Mouse (Mus musculus) stomach, embryonic 15.5 days (tissue): ENCODE measurements around the gene Palld. TPM values are rescaled to one million over a fixed set of nuclear protein-coding genes. Genes with fewer than 3 reads are reported as not detected.

Experiments used
- ATAC-seq: fragments of 200-750 bp; cut with Nextera tagmentation; 2 replicates; pipeline ENCODE4 v1.8.0; 2017; ENCODE audit warnings: low read depth, moderate number of reproducible peaks, moderate TSS enrichment; ENCODE audit not compliant: insufficient read depth, low FRiP score
- H3K27ac ChIP-seq: fragments of 300-500 bp; sonication (generic); 2 replicates; pipeline ENCODE4 v1.5.1; 2015; ENCODE audit warnings: mild to moderate bottlenecking, inconsistent platforms
- H3K27me3 ChIP-seq: fragments of 300-500 bp; sonication (generic); replicated peaks from 2 replicates; pipeline ENCODE4 v1.6.1; 2015; ENCODE audit warnings: inconsistent platforms
- H3K36me3 ChIP-seq: fragments of 300-500 bp; sonication (generic); 2 replicates; pipeline ENCODE4 v1.6.1; 2015; ENCODE audit warnings: inconsistent platforms
- H3K4me1 ChIP-seq: fragments of 300-500 bp; sonication (generic); 2 replicates; pipeline ENCODE4 v1.6.1; 2015; ENCODE audit warnings: inconsistent platforms
- H3K4me2 ChIP-seq: fragments of 300-500 bp; sonication (generic); 2 replicates; pipeline ENCODE4 v1.6.1; 2015; ENCODE audit warnings: mild to moderate bottlenecking, inconsistent platforms
- H3K4me3 ChIP-seq: fragments of 300-500 bp; sonication (generic); replicated peaks from 2 replicates; pipeline ENCODE4 v1.5.1; 2015; ENCODE audit warnings: inconsistent platforms
- H3K9ac ChIP-seq: fragments of 300-500 bp; sonication (generic); 2 replicates; pipeline ENCODE4 v1.6.1; 2015; ENCODE audit warnings: inconsistent platforms
- H3K9me3 ChIP-seq: fragments of 300-500 bp; sonication (generic); 2 replicates; pipeline ENCODE4 v1.6.1; 2016; ENCODE audit warnings: inconsistent platforms
- WGBS: fragments of 180-500 bp; shearing (Covaris S2); methylation state at CpG from one replicate; pipeline ENCODE4 v1.1.7; 2015; 5-methylcytosine and 5-hydroxymethylcytosine counted together
- polyA plus RNA-seq: library from polyadenylated mRNA; unstranded; fragments of >200 nt; fragmentation: Nextera tagmentation; extraction: Ambion mirVana; gene quantifications from 2 replicates; pipeline ENCODE4 v1.2.1, GENCODE M21; 2015

Palld gene
- polyA plus RNA-seq, 1 experiment from 2014 or later, result 95.5 TPM

DNA sequence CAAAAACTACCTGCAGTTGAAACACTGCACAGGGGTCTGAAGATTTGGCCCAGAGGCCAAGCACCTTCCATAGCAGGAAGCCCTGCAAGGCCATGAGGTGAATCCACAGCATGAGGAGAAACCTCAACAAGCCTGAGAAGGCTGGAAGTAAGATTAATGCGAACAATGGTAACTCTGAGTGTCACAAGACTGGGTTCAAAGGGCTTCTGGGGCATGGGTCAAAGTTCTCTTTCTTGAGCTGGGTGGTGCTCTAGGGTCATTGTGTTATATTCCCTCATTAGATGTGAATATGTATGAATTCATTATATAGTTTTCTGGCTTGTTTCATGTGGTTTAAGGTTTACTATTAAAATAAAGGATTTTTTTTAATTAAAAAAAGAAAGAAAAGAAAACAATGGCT lies 267.7 kb downstream of the Palld start:
- Histone ChIP-seq H3K4me2 (no peak overlapping the region), H3K36me3 (no peaks in the 10 kb centered on the region), H3K4me3 (no peak overlapping the region), H3K9ac (no peak overlapping the region), H3K9me3 (no peaks in the 10 kb centered on the region), H3K27ac (no peak overlapping the region), H3K4me1 (0 out of 2 replicates have a peak, but pooled peaks cover 3% of the 10 kb centered on the region), H3K27me3 (no peaks in the 10 kb centered on the region)
- 78% methylated on average over 1 of the region's 1 CpGs for WGBS
- ATAC-seq, result no peak

DNA sequence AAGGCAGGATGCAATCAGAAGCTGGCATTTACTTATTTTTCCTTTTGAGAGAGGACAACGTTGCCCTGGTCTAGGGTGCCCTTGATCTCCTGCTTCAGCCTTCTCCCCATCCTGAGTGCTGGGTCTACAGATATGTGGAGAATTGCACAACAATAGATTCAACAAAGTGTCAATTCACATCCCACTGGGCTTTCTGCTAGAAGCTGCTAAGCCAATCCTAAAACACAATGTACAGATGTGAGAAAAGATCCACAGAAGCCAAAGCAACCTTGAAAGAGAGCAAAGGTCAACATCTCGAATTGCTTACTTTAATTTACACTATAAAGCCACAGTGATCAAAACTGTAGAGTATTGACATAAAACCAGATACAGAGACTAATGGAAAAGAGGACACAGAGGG lies 270.2 kb downstream of the Palld start:
- Histone ChIP-seq H3K4me2 (no peak overlapping the region), H3K9me3 (no peaks in the 10 kb centered on the region), H3K36me3 (no peaks in the 10 kb centered on the region), H3K9ac (no peak overlapping the region), H3K4me1 (no peaks in the 10 kb centered on the region), H3K27me3 (no peaks in the 10 kb centered on the region), H3K4me3 (no peak overlapping the region), H3K27ac (no peak overlapping the region)
- 66% methylated on average over 2 of the region's 2 CpGs for WGBS
- ATAC-seq, result no peak

DNA sequence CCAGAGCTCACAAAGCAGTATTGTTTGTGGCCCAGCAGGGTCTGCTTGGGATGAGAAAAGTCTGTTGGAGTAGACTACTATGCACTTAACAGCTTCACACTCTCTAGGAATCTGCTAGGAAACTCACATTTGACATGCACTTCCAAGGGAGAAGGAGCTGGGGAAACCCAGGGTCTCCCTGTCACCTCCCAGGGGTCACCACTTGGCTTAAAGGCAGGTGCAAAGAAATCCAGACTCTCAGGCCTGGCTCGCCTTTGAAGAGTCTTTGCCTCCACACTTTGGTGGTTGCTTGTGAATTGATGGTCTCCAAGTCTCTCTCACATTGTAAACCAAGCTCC lies 272.9 kb downstream of the Palld start:
- no peaks in the 10 kb centered on the region for H3K27me3 ChIP-seq
- H3K4me1 ChIP-seq, result no peaks in the 10 kb centered on the region
- no peaks in the 10 kb centered on the region for H3K36me3 ChIP-seq
- H3K9ac ChIP-seq, result no peak overlapping the region
- 81% methylated on average over 1 of the region's 1 CpGs for WGBS
- no peak overlapping the region for H3K4me3 ChIP-seq
- H3K4me2 ChIP-seq, result no peak overlapping the region
- no peaks in the 10 kb centered on the region for H3K9me3 ChIP-seq
- H3K27ac ChIP-seq, result no peak overlapping the region
- ATAC-seq, result no peak

DNA sequence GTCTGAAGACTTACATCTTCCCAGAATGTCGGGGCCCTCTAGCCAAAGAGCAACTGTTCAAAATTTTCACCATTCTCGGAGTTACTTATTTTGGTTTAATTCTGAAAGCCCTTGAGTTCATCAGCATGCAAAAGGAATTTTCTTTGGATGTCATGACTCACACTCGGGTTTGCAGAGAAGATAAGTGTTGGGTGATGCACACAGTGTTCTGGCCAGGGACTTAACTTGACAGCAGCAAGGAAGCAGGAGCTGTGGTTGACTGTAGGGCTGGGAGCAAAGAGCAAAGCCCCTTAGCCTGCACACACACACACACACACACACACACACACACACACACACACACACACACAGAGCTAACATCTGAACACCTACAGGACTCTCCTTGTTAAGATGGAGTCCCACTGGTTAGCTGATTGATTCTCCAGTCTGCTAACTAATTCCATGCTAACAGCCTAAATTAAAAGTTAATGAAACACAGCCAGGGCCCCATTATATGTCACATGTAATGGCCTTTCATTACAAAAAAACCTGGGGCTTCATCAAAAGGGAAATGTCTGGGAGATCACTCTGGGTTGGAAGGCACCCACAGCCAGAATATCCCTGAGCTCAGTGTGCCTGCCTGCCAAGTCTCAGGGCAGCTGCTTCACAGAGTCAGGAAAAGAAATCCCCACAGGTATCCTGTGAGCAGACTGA lies 273.4 kb downstream of the Palld start:
- Histone ChIP-seq H3K27me3 (no peaks in the 10 kb centered on the region), H3K9me3 (no peaks in the 10 kb centered on the region), H3K4me1 (no peaks in the 10 kb centered on the region), H3K4me2 (no peak overlapping the region), H3K36me3 (no peaks in the 10 kb centered on the region), H3K27ac (no peak overlapping the region), H3K4me3 (no peak overlapping the region), H3K9ac (no peak overlapping the region)
- no peak for ATAC-seq
- 71% methylated on average over 3 of the region's 3 CpGs for whole genome bisulfite sequencing

- no peak for ATAC-seq
- Histone ChIP-seq H3K9me3 (no peaks in the 10 kb centered on the region), H3K9ac (no peak overlapping the region), H3K4me2 (no peak overlapping the region), H3K27ac (no peak overlapping the region), H3K4me1 (peaks cover 5% of the 10 kb centered on the region; the same call in 1 of the 2 replicates), H3K4me3 (no peak overlapping the region), H3K27me3 (no peaks in the 10 kb centered on the region), H3K36me3 (no peaks in the 10 kb centered on the region)
- 83% methylated on average over 8 of the region's 8 CpGs for WGBS
Observed at GRCm38 (mm10) chr8:61626246-61626952, 276.1 kb downstream of the Palld start.

GRCm38 (mm10) chr8:61625656-61626210 lies 276.8 kb downstream of the Palld start:
- H3K4me1 ChIP-seq, result peaks cover 5% of the 10 kb centered on the region; the same call in 1 of the 2 replicates
- no peak overlapping the region for H3K9ac ChIP-seq
- H3K36me3 ChIP-seq, result no peaks in the 10 kb centered on the region
- H3K4me3 ChIP-seq, result no peak overlapping the region
- WGBS, result 61% methylated on average over 8 of the region's 8 CpGs
- H3K27me3 ChIP-seq, result no peaks in the 10 kb centered on the region
- no peak overlapping the region for H3K4me2 ChIP-seq
- no peak for ATAC-seq
- no peak overlapping the region for H3K27ac ChIP-seq
- H3K9me3 ChIP-seq, result no peaks in the 10 kb centered on the region

GRCm38 (mm10) chr8:61623485-61624417 lies 278.7 kb downstream of the Palld start:
- H3K27ac ChIP-seq, result no peak overlapping the region
- 46% methylated on average over 12 of the region's 12 CpGs for WGBS
- ATAC-seq, result peak; percentile 35; the same call in 1 of the 2 replicates

GRCm38 (mm10) chr8:61621300-61621699 lies 281.2 kb downstream of the Palld start:
- Histone ChIP-seq H3K4me1 (peaks cover 5% of the 10 kb centered on the region; the same call in 1 of the 2 replicates), H3K9ac (no peak overlapping the region), H3K27ac (no peak overlapping the region), H3K36me3 (no peaks in the 10 kb centered on the region), H3K9me3 (no peaks in the 10 kb centered on the region), H3K4me3 (no peak overlapping the region), H3K4me2 (no peak overlapping the region), H3K27me3 (no peaks in the 10 kb centered on the region)
- ATAC-seq, result no peak
- WGBS, result 74% methylated on average over 3 of the region's 3 CpGs

More at GRCm38 (mm10) chr8:61623485-61624417, 278.7 kb downstream of the Palld start:
- no peaks in the 10 kb centered on the region for H3K9me3 ChIP-seq
- no peak overlapping the region for H3K9ac ChIP-seq
- peaks cover 5% of the 10 kb centered on the region; the same call in 1 of the 2 replicates for H3K4me1 ChIP-seq
- H3K27me3 ChIP-seq, result no peaks in the 10 kb centered on the region
- no peak overlapping the region for H3K4me2 ChIP-seq
- no peak overlapping the region for H3K4me3 ChIP-seq
- H3K36me3 ChIP-seq, result no peaks in the 10 kb centered on the region

DNA sequence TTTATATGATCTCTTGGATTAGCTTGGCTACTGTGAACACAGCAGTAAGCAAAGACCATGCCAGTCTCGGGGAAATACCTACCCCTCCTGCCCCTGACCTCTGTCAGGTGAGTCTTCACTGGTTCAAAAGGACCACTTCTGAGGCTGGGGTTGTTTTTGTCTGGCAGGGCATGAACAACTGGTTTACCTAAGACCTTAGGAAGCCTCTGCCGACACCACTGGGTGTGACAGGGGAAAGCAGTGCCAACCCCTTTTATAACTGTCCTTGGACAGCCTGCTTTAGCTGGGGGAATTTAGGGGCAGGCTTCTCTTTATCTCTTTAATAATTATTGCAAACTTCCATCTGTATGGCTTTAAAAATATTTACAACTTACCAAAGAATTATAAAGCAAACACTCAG lies 284.8 kb downstream of the Palld start:
- Histone ChIP-seq H3K27ac (no peak overlapping the region), H3K9ac (no peak overlapping the region), H3K4me1 (no peaks in the 10 kb centered on the region), H3K4me2 (no peak overlapping the region), H3K27me3 (no peaks in the 10 kb centered on the region), H3K4me3 (no peak overlapping the region), H3K36me3 (no peaks in the 10 kb centered on the region), H3K9me3 (no peaks in the 10 kb centered on the region)
- 50% methylated on average over 2 of the region's 2 CpGs for WGBS
- ATAC-seq, result no peak

GRCm38 (mm10) chr8:61617049-61617448 lies 285.4 kb downstream of the Palld start:
- no peaks in the 10 kb centered on the region for H3K9me3 ChIP-seq
- no peak overlapping the region for H3K4me2 ChIP-seq
- H3K36me3 ChIP-seq, result no peaks in the 10 kb centered on the region
- H3K4me3 ChIP-seq, result no peak overlapping the region
- H3K9ac ChIP-seq, result no peak overlapping the region
- H3K4me1 ChIP-seq, result no peaks in the 10 kb centered on the region
- no peak for ATAC-seq
- H3K27ac ChIP-seq, result no peak overlapping the region
- no peaks in the 10 kb centered on the region for H3K27me3 ChIP-seq
- 89% methylated on average over 3 of the region's 3 CpGs for WGBS

DNA sequence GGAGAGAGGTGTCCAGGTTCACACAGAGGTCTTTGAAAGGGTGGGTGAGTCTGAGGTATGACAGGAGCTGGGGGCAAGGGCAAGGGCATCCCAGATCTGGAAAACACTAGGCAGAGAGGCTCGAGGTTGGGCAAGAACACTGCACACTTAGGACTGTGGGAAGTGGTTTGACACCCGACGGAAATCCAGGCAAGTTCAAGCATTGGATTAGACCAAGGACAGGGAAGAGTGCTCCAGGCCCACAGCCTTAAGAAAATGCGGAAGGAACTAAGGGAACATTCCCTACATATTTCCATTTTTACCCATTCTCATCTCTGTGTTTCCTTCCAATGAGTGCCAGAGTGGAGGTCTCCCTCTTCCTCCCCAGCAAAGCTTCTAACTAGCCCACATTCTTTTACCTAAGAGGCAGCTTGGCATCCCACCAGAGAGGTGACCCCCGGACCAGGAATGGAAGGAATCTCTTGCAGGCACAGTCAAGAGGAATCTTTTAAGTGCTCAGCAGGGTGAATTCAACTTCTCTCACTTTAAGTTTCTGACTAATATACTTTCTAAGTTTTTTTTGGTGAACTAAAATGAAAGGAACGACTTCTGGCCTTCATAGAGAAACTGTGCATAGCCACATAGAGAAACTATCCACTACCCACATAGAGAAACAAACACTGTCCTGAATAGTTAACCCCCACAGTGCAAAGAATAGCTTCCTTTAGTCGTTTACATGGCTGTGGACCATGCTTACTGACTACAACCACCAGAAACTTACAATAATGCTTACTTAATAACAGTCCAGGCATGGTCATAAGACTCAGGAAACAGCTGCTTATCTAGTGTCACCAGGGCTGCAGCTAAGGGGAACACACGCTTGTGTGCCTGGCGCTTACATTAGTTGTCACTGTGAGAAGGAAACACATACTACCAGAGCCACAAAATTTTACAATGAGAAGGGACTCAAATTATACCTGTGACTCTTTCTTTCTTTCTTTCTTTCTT lies 286.5 kb downstream of the Palld start:
- no peaks in the 10 kb centered on the region for H3K9me3 ChIP-seq
- H3K4me3 ChIP-seq, result no peak overlapping the region
- H3K27ac ChIP-seq, result no peak overlapping the region
- H3K9ac ChIP-seq, result no peak overlapping the region
- H3K4me2 ChIP-seq, result no peak overlapping the region
- no peaks in the 10 kb centered on the region for H3K27me3 ChIP-seq
- H3K4me1 ChIP-seq, result no peaks in the 10 kb centered on the region
- ATAC-seq, result no peak
- 68% methylated on average over 9 of the region's 9 CpGs for WGBS
- no peaks in the 10 kb centered on the region for H3K36me3 ChIP-seq
